Mouse (Mus musculus) frontal cortex, adult (tissue): ENCODE measurements at regions not wholly inside any gene's neighbourhood (a gene's known extent, or its start where the extent isn't known, plus 50 kb on each side); places are given as distances from the start of the nearest gene placed in this dataset.

Source experiments
- ATAC-seq: cut with Nextera tagmentation; 2 replicates; pipeline ENCODE4 v1.9.2; 2017; ENCODE audit warnings: mild to moderate bottlenecking, moderate library complexity, mixed read lengths; ENCODE audit not compliant: low TSS enrichment

- no peak for ATAC-seq
These were observed 382.6 kb upstream of the Jarid2 start for GRCm38 (mm10) chr13:44346636-44347035.

- ATAC-seq = no peak
These were observed 381.6 kb upstream of the Jarid2 start for GRCm38 (mm10) chr13:44347662-44348061.

GRCm38 (mm10) chr13:44353899-44354298 lies 375.4 kb upstream of the Jarid2 start:
- ATAC-seq = no peak

GRCm38 (mm10) chr13:44355771-44356221 lies 373.5 kb upstream of the Jarid2 start:
- ATAC-seq = no peak

GRCm38 (mm10) chr13:44356981-44357380 lies 372.3 kb upstream of the Jarid2 start:
- no peak for ATAC-seq

GRCm38 (mm10) chr13:44359344-44359743 lies 369.9 kb upstream of the Jarid2 start:
- ATAC-seq = no peak

- no peak for ATAC-seq
These were observed 369.3 kb upstream of the Jarid2 start for GRCm38 (mm10) chr13:44360016-44360415.

GRCm38 (mm10) chr13:44360725-44361290 lies 368.5 kb upstream of the Jarid2 start:
- ATAC-seq = peak; percentile 76

GRCm38 (mm10) chr13:44362293-44363005 lies 366.8 kb upstream of the Jarid2 start:
- ATAC-seq = no peak

GRCm38 (mm10) chr13:44363016-44363415 lies 366.3 kb upstream of the Jarid2 start:
- no peak for ATAC-seq

GRCm38 (mm10) chr13:44369301-44369700 lies 360.0 kb upstream of the Jarid2 start:
- no peak for ATAC-seq

GRCm38 (mm10) chr13:44372361-44372877 lies 356.9 kb upstream of the Jarid2 start:
- ATAC-seq = no peak

GRCm38 (mm10) chr13:44375476-44376159 lies 353.7 kb upstream of the Jarid2 start:
- no peak for ATAC-seq

GRCm38 (mm10) chr13:44376160-44376488 lies 353.1 kb upstream of the Jarid2 start:
- no peak for ATAC-seq

GRCm38 (mm10) chr13:44381721-44382450 lies 347.4 kb upstream of the Jarid2 start:
- no peak for ATAC-seq

- ATAC-seq = peak; percentile 59; the same call in 1 of the 2 replicates
These were observed 346.0 kb upstream of the Jarid2 start for GRCm38 (mm10) chr13:44383322-44383721.

GRCm38 (mm10) chr13:44386767-44387166 lies 342.5 kb upstream of the Jarid2 start:
- no peak for ATAC-seq

- ATAC-seq = no peak
These were observed 339.6 kb upstream of the Jarid2 start for GRCm38 (mm10) chr13:44389696-44390095.

- no peak for ATAC-seq
These were observed 338.4 kb upstream of the Jarid2 start for GRCm38 (mm10) chr13:44390666-44391390.

- no peak for ATAC-seq
These were observed 335.3 kb upstream of the Jarid2 start for GRCm38 (mm10) chr13:44394016-44394415.

GRCm38 (mm10) chr13:44398613-44399369 lies 330.5 kb upstream of the Jarid2 start:
- ATAC-seq = peak; percentile 62
